Mouse (Mus musculus): ENCODE measurements at regions not wholly inside any gene's neighbourhood (a gene's known extent, or its start where the extent isn't known, plus 50 kb on each side); places are given as distances from the start of the nearest gene placed in this dataset.

GRCm38 (mm10) chr2:123023918-123024317, 258.9 kb downstream of the Sqor start:
- no peaks in the 10 kb centered on the region for H3K4me1 ChIP-seq
- H3K4me3 ChIP-seq: no peak overlapping the region
- no peaks in the 10 kb centered on the region for H3K36me3 ChIP-seq
- no peak overlapping the region for H3K4me2 ChIP-seq (replicated peaks)
- H3K27ac ChIP-seq (replicated peaks): no peak overlapping the region
- no peaks in the 10 kb centered on the region for H3K27me3 ChIP-seq
- H3K9ac ChIP-seq (replicated peaks): no peak overlapping the region
- ATAC-seq (replicated peaks): no peak
- WGBS: 68% methylated on average over 4 of the region's 4 CpGs
- H3K9me3 ChIP-seq: no peaks in the 10 kb centered on the region

GRCm38 (mm10) chr2:123024380-123024779, 259.3 kb downstream of the Sqor start:
- no peak for ATAC-seq (replicated peaks)
- Histone ChIP-seq H3K9me3 (no peaks in the 10 kb centered on the region), H3K4me3 (no peak overlapping the region), H3K36me3 (no peaks in the 10 kb centered on the region), H3K4me1 (no peaks in the 10 kb centered on the region), H3K9ac (replicated peaks) (no peak overlapping the region), H3K27me3 (no peaks in the 10 kb centered on the region), H3K27ac (replicated peaks) (no peak overlapping the region), H3K4me2 (replicated peaks) (no peak overlapping the region)
- 73% methylated on average over 1 of the region's 1 CpGs for WGBS

- 68% methylated on average over 4 of the region's 4 CpGs for WGBS
- H3K9ac ChIP-seq (replicated peaks): no peak overlapping the region
- H3K4me3 ChIP-seq: no peak overlapping the region
- no peaks in the 10 kb centered on the region for H3K27me3 ChIP-seq
- no peak overlapping the region for H3K4me2 ChIP-seq (replicated peaks)
- no peaks in the 10 kb centered on the region for H3K9me3 ChIP-seq
- ATAC-seq (replicated peaks): no peak
- no peaks in the 10 kb centered on the region for H3K36me3 ChIP-seq
- no peak overlapping the region for H3K27ac ChIP-seq (replicated peaks)
- H3K4me1 ChIP-seq: no peaks in the 10 kb centered on the region
These were observed 260.0 kb downstream of the Sqor start for GRCm38 (mm10) chr2:123024976-123025585.

GRCm38 (mm10) chr2:123047321-123047720, 282.3 kb downstream of the Sqor start:
- Histone ChIP-seq H3K9me3 (no peaks in the 10 kb centered on the region), H3K27me3 (no peaks in the 10 kb centered on the region), H3K4me3 (no peak overlapping the region), H3K4me2 (replicated peaks) (no peak overlapping the region), H3K9ac (replicated peaks) (no peak overlapping the region), H3K36me3 (no peaks in the 10 kb centered on the region), H3K27ac (replicated peaks) (no peak overlapping the region), H3K4me1 (no peaks in the 10 kb centered on the region)
- ATAC-seq (replicated peaks): no peak

GRCm38 (mm10) chr2:123064648-123065047, 299.6 kb downstream of the Sqor start:
- 91% methylated on average over 1 of the region's 1 CpGs for WGBS

GRCm38 (mm10) chr2:123068809-123069208, 303.8 kb downstream of the Sqor start:
- Histone ChIP-seq H3K4me2 (replicated peaks) (no peak overlapping the region), H3K27me3 (no peaks in the 10 kb centered on the region), H3K36me3 (no peaks in the 10 kb centered on the region), H3K4me3 (no peak overlapping the region), H3K9ac (replicated peaks) (no peak overlapping the region), H3K27ac (replicated peaks) (no peak overlapping the region), H3K4me1 (no peaks in the 10 kb centered on the region), H3K9me3 (no peaks in the 10 kb centered on the region)
- ATAC-seq (replicated peaks): no peak
- WGBS: 54% methylated on average over 5 of the region's 5 CpGs

More at GRCm38 (mm10) chr2:123064648-123065047, 299.6 kb downstream of the Sqor start:
- no peak overlapping the region for H3K27ac ChIP-seq (replicated peaks)
- H3K36me3 ChIP-seq: no peaks in the 10 kb centered on the region
- H3K27me3 ChIP-seq: no peaks in the 10 kb centered on the region
- no peak overlapping the region for H3K9ac ChIP-seq (replicated peaks)
- H3K4me2 ChIP-seq (replicated peaks): no peak overlapping the region
- H3K4me3 ChIP-seq: no peak overlapping the region
- no peaks in the 10 kb centered on the region for H3K4me1 ChIP-seq
- ATAC-seq (replicated peaks): no peak
- H3K9me3 ChIP-seq: no peaks in the 10 kb centered on the region

- Histone ChIP-seq H3K4me1 (no peaks in the 10 kb centered on the region), H3K4me2 (replicated peaks) (no peak overlapping the region), H3K36me3 (no peaks in the 10 kb centered on the region), H3K27ac (replicated peaks) (no peak overlapping the region), H3K9ac (replicated peaks) (no peak overlapping the region), H3K4me3 (no peak overlapping the region), H3K27me3 (no peaks in the 10 kb centered on the region), H3K9me3 (no peaks in the 10 kb centered on the region)
- ATAC-seq (replicated peaks): no peak
- 90% methylated on average over 2 of the region's 2 CpGs for WGBS
These were observed 307.6 kb downstream of the Sqor start for GRCm38 (mm10) chr2:123072653-123073052.

- Histone ChIP-seq H3K4me3 (no peak overlapping the region), H3K36me3 (no peaks in the 10 kb centered on the region), H3K4me1 (no peaks in the 10 kb centered on the region), H3K27me3 (no peaks in the 10 kb centered on the region), H3K4me2 (replicated peaks) (no peak overlapping the region), H3K9ac (replicated peaks) (no peak overlapping the region), H3K27ac (replicated peaks) (no peak overlapping the region), H3K9me3 (no peaks in the 10 kb centered on the region)
- 7% methylated on average over 4 of the region's 4 CpGs for WGBS
- no peak for ATAC-seq (replicated peaks)
These were observed 308.5 kb downstream of the Sqor start for GRCm38 (mm10) chr2:123073476-123074085.

GRCm38 (mm10) chr2:123092726-123093125, 327.7 kb downstream of the Sqor start:
- H3K9ac ChIP-seq (replicated peaks): no peak overlapping the region
- WGBS: 73% methylated on average over 1 of the region's 1 CpGs
- no peaks in the 10 kb centered on the region for H3K27me3 ChIP-seq
- H3K4me2 ChIP-seq (replicated peaks): no peak overlapping the region
- H3K4me1 ChIP-seq: no peaks in the 10 kb centered on the region
- H3K4me3 ChIP-seq: no peak overlapping the region
- H3K27ac ChIP-seq (replicated peaks): no peak overlapping the region
- no peaks in the 10 kb centered on the region for H3K36me3 ChIP-seq
- no peak for ATAC-seq (replicated peaks)
- no peaks in the 10 kb centered on the region for H3K9me3 ChIP-seq

GRCm38 (mm10) chr2:123103530-123103929, 338.5 kb downstream of the Sqor start:
- WGBS: 55% methylated on average over 4 of the region's 4 CpGs
- no peak overlapping the region for H3K4me3 ChIP-seq
- no peak for ATAC-seq (replicated peaks)
- no peak overlapping the region for H3K9ac ChIP-seq (replicated peaks)
- H3K4me1 ChIP-seq: no peaks in the 10 kb centered on the region
- no peak overlapping the region for H3K4me2 ChIP-seq (replicated peaks)
- no peak overlapping the region for H3K27ac ChIP-seq (replicated peaks)
- H3K9me3 ChIP-seq: no peaks in the 10 kb centered on the region
- H3K27me3 ChIP-seq: no peaks in the 10 kb centered on the region
- H3K36me3 ChIP-seq: no peaks in the 10 kb centered on the region

- no peaks in the 10 kb centered on the region for H3K36me3 ChIP-seq
- H3K4me2 ChIP-seq (replicated peaks): no peak overlapping the region
- no peak overlapping the region for H3K27ac ChIP-seq (replicated peaks)
- WGBS: 78% methylated on average over 2 of the region's 2 CpGs
- no peaks in the 10 kb centered on the region for H3K4me1 ChIP-seq
- no peak for ATAC-seq (replicated peaks)
- no peaks in the 10 kb centered on the region for H3K27me3 ChIP-seq
- no peaks in the 10 kb centered on the region for H3K9me3 ChIP-seq
- H3K9ac ChIP-seq (replicated peaks): no peak overlapping the region
- no peak overlapping the region for H3K4me3 ChIP-seq
These were observed 366.5 kb downstream of the Sqor start for GRCm38 (mm10) chr2:123131496-123131895.

- Histone ChIP-seq H3K27ac (replicated peaks) (no peak overlapping the region), H3K9ac (replicated peaks) (no peak overlapping the region), H3K9me3 (no peaks in the 10 kb centered on the region), H3K27me3 (no peaks in the 10 kb centered on the region), H3K4me2 (replicated peaks) (no peak overlapping the region), H3K4me3 (no peak overlapping the region), H3K36me3 (no peaks in the 10 kb centered on the region), H3K4me1 (no peaks in the 10 kb centered on the region)
- no peak for ATAC-seq (replicated peaks)
These were observed 388.1 kb downstream of the Sqor start for GRCm38 (mm10) chr2:123153170-123153569.

GRCm38 (mm10) chr2:123165384-123165783, 400.3 kb downstream of the Sqor start:
- no peak overlapping the region for H3K4me2 ChIP-seq (replicated peaks)
- H3K4me3 ChIP-seq: no peak overlapping the region
- H3K4me1 ChIP-seq: no peaks in the 10 kb centered on the region
- no peaks in the 10 kb centered on the region for H3K9me3 ChIP-seq
- no peaks in the 10 kb centered on the region for H3K27me3 ChIP-seq
- H3K9ac ChIP-seq (replicated peaks): no peak overlapping the region
- no peaks in the 10 kb centered on the region for H3K36me3 ChIP-seq
- no peak for ATAC-seq (replicated peaks)
- no peak overlapping the region for H3K27ac ChIP-seq (replicated peaks)
